In the genomic region with DNA sequence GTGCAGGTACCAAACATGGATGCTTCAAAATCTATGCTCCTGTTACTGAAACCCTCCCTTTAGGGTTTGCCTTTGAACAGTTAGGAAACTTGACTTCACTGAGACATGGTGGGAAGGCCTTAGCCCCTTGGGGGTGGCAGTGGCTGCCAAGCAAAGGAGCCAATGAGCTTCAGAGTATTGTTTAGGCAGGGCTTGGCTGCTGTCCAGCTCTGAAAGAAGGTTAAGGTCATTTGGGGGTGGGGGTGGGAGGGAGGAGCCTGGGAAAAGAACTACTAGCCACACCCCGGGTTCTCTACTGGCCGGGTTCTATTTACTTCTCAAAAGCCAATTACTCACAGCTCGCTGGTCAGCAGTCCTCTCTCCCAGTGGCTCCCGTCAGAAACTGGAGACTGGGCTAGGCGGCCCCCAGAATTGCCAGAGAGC, we compare ENCODE assay signal across 8 mouse cellular contexts. TPM values are rescaled to one million over a fixed set of nuclear protein-coding genes. Genes with fewer than 3 reads are reported as not detected.
A peak's percentile ranks its signal among the peaks of the same experiment; 100 is the strongest.
DNase-seq lines count a peak whose midpoint lies in the region; ATAC-seq and TF ChIP-seq lines count a peak whose summit lies in the region.

No protein-coding gene starts in this region.

- no peak overlapping the region for H3K4me3 ChIP-seq in embryonic facial prominence, embryonic 15.5 days (replicated peaks)
- no peak overlapping the region for H3K4me3 ChIP-seq in heart, postnatal 0 days (ENCODE audit: low read depth, low read length)
- no peak overlapping the region for H3K4me3 ChIP-seq in stomach, embryonic 14.5 days (ENCODE audit: low read depth, low read length)

- H3K4me2 ChIP-seq in embryonic facial prominence, embryonic 15.5 days (replicated peaks): no peak overlapping the region
- H3K4me2 ChIP-seq in heart, postnatal 0 days (ENCODE audit: low read depth, low read length): peak overlapping the region; percentile 26
- H3K4me2 ChIP-seq in stomach, embryonic 14.5 days (replicated peaks; ENCODE audit: low read depth, low read length): peak overlapping the region; percentile 3; the same call in 1 of the 2 replicates

- peaks cover 17% of the 10 kb centered on the region for H3K36me3 ChIP-seq in embryonic facial prominence, embryonic 15.5 days
- H3K36me3 ChIP-seq in heart, postnatal 0 days (replicated peaks; ENCODE audit: control insufficient read depth, insufficient read depth, low read length): peaks cover 16% of the 10 kb centered on the region
- peaks cover 12% of the 10 kb centered on the region for H3K36me3 ChIP-seq in stomach, embryonic 14.5 days (ENCODE audit: control insufficient read depth, insufficient read depth, low read length)

- WGBS in embryonic facial prominence, embryonic 15.5 days: 10% methylated on average over 5 of the region's 5 CpGs
- 4% methylated on average over 5 of the region's 5 CpGs for WGBS in heart, postnatal 0 days
- WGBS in stomach, embryonic 14.5 days: under 1% methylated on average over 5 of the region's 5 CpGs

- H3K27ac ChIP-seq in embryonic facial prominence, embryonic 15.5 days (replicated peaks): peak overlapping the region; percentile 40
- H3K27ac ChIP-seq in heart, postnatal 0 days (ENCODE audit: low read depth): peak overlapping the region; percentile 72
- peak overlapping the region; percentile 75 for H3K27ac ChIP-seq in stomach, embryonic 14.5 days (ENCODE audit: low read length)

- H3K9ac ChIP-seq in embryonic facial prominence, embryonic 15.5 days: no peak overlapping the region
- H3K9ac ChIP-seq in heart, postnatal 0 days (replicated peaks; ENCODE audit: low read depth, low read length): 0 out of 2 replicates have a peak overlapping the region, but pooled peaks have one; percentile 18
- no peak overlapping the region for H3K9ac ChIP-seq in stomach, embryonic 14.5 days (replicated peaks; ENCODE audit: low read depth, low read length)

- TF ChIP-seq EP300 in heart, postnatal 0 days (IDR thresholded peaks at IDR 0.05; ENCODE audit: low read depth): peak; percentile 49; the same call in 1 of the 2 replicates

- peak; percentile 78 for DNase-seq in A20 (ENCODE audit: low read depth, low spot score)
- DNase-seq in adrenal gland, adult 18-20 months (ENCODE audit: low spot score in 2 of 2): peak; percentile 55 to 65
- DNase-seq in heart, postnatal 0 days (ENCODE audit: low spot score): peak; percentile 76
- DNase-seq in kidney, postnatal 4 days: peak; percentile 78 to 84
- DNase-seq in mesoderm, embryonic 11.5 days (ENCODE audit: low read depth, low spot score): peak; percentile 86
- no peak for DNase-seq in frontal cortex, postnatal 25 days (ENCODE audit: low spot score in 2 of 2)

- peaks cover 41% of the 10 kb centered on the region for H3K4me1 ChIP-seq in embryonic facial prominence, embryonic 15.5 days
- peaks cover 33% of the 10 kb centered on the region for H3K4me1 ChIP-seq in heart, postnatal 0 days (ENCODE audit: control insufficient read depth, insufficient read depth)
- peaks cover 37% of the 10 kb centered on the region for H3K4me1 ChIP-seq in stomach, embryonic 14.5 days (ENCODE audit: control insufficient read depth, insufficient read depth, low read length)

- ATAC-seq in embryonic facial prominence, embryonic 15.5 days (ENCODE audit: insufficient number of reproducible peaks, low FRiP score, low TSS enrichment, low read depth): no peak
- ATAC-seq in heart, postnatal 0 days (ENCODE audit: insufficient read depth, low read depth): peak; percentile 39
- peak; percentile 65 for ATAC-seq in stomach, embryonic 14.5 days (ENCODE audit: insufficient number of reproducible peaks, insufficient read depth, low FRiP score, low read depth)

- no peak for TF ChIP-seq CTCF in heart, postnatal 0 days (IDR thresholded peaks at IDR 0.05; ENCODE audit: low read depth)

- H3K27me3 ChIP-seq in embryonic facial prominence, embryonic 15.5 days: no peaks in the 10 kb centered on the region
- H3K27me3 ChIP-seq in heart, postnatal 0 days (ENCODE audit: control insufficient read depth, insufficient read depth, low read length): no peaks in the 10 kb centered on the region
- H3K27me3 ChIP-seq in stomach, embryonic 14.5 days (ENCODE audit: control insufficient read depth, insufficient read depth, low read length): no peaks in the 10 kb centered on the region

- no peaks in the 10 kb centered on the region for H3K9me3 ChIP-seq in embryonic facial prominence, embryonic 15.5 days (replicated peaks)
- no peaks in the 10 kb centered on the region for H3K9me3 ChIP-seq in heart, postnatal 0 days (replicated peaks; ENCODE audit: control insufficient read depth, low read length)
- H3K9me3 ChIP-seq in stomach, embryonic 14.5 days (ENCODE audit: control insufficient read depth, low read depth, low read length): no peaks in the 10 kb centered on the region

RNA-seq across cellular contexts. Expression of gene Pigv, which starts 3.2 kb away (rescaled TPM):
- total RNA-seq in adrenal gland, adult 18-20 months (2021): 10 to 100 TPM; 16.3 to 20.4 TPM
- polyA plus RNA-seq in embryonic facial prominence, embryonic 15.5 days (2015; fragmentation: Nextera tagmentation; extraction: Ambion mirVana): 16.2 and 17.6 TPM in 2 replicates
- total RNA-seq in heart, postnatal 0 days (2014; rRNA removed; ENCODE audit: low replicate concordance): 8.7 and 13.7 TPM in 2 replicates
- 12.9 and 13.5 TPM in 2 replicates for polyA plus RNA-seq in heart, postnatal 0 days (2015; fragmentation: Nextera tagmentation; extraction: Ambion mirVana)
- 15.6 and 18.9 TPM in 2 replicates for polyA plus RNA-seq in stomach, embryonic 14.5 days (2014; fragmentation: Nextera tagmentation; extraction: Ambion mirVana)

RNA-seq across cellular contexts. Expression of gene Zdhhc18, which starts 25.7 kb away (rescaled TPM):
- 10 to 100 TPM; 19.6 to 34.5 TPM for total RNA-seq in adrenal gland, adult 18-20 months (2021)
- 4.6 and 5.4 TPM in 2 replicates for polyA plus RNA-seq in embryonic facial prominence, embryonic 15.5 days (2015; fragmentation: Nextera tagmentation; extraction: Ambion mirVana)
- 11.4 and 21.8 TPM in 2 replicates for total RNA-seq in heart, postnatal 0 days (2014; rRNA removed; ENCODE audit: low replicate concordance)
- polyA plus RNA-seq in heart, postnatal 0 days (2015; fragmentation: Nextera tagmentation; extraction: Ambion mirVana): 1.7 and 2.3 TPM in 2 replicates
- polyA plus RNA-seq in stomach, embryonic 14.5 days (2014; fragmentation: Nextera tagmentation; extraction: Ambion mirVana): 2.7 and 3.2 TPM in 2 replicates

Comparison
In these comparisons a context has a peak if more than half of its experiments do, and no peak if none do; other contexts are left out.
1. DNase-seq: peak in A20 (single experiment), adrenal gland, adult 18-20 months (2 of 2), heart, postnatal 0 days (single experiment), kidney, postnatal 4 days (2 of 2) and mesoderm, embryonic 11.5 days (single experiment); none in frontal cortex, postnatal 25 days (0 of 2).
2. Peak in every context shown above with its lines, with median percentiles within 50 percentile points of each other: H3K27ac ChIP-seq.